Comparison of ENCODE assay signal across 8 mouse cellular contexts in genomic region chr8:87938351-87939232, GRCm38 (mm10). TPM values are rescaled to one million over a fixed set of nuclear protein-coding genes. Genes with fewer than 3 reads are reported as not detected.
DNase-seq lines count a peak whose midpoint lies in the region; ATAC-seq and TF ChIP-seq lines count a peak whose summit lies in the region.

No protein-coding gene starts in this region.

- peak overlapping the region; percentile 46 for H3K9ac ChIP-seq in hindbrain, embryonic 11.5 days (ENCODE audit: low read depth, low read length)
- H3K9ac ChIP-seq in limb, embryonic 11.5 days (ENCODE audit: low read length): no peak overlapping the region
- H3K9ac ChIP-seq in midbrain, embryonic 16.5 days (ENCODE audit: low read depth, low read length): peak overlapping the region; percentile 47

- ATAC-seq in frontal cortex, adult (ENCODE audit: low TSS enrichment): peak; percentile 78
- ATAC-seq in hindbrain, embryonic 11.5 days (ENCODE audit: low FRiP score): peak; percentile 81
- ATAC-seq in limb, embryonic 11.5 days (ENCODE audit: insufficient number of reproducible peaks, low FRiP score, low TSS enrichment, low read depth): peak; percentile 90
- ATAC-seq in midbrain, embryonic 16.5 days: peak; percentile 76
- no peak for ATAC-seq in megakaryocyte, adult 5-6 weeks (ENCODE audit: poor library complexity, severe bottlenecking)

- no peak overlapping the region for H3K4me3 ChIP-seq in cerebellum, adult 2 months (replicated peaks; ENCODE audit: insufficient read depth, low read depth, low read length)
- H3K4me3 ChIP-seq in hindbrain, embryonic 11.5 days (ENCODE audit: low read depth, low read length): 0 out of 2 replicates have a peak overlapping the region, but pooled peaks have one; percentile 14
- H3K4me3 ChIP-seq in limb, embryonic 11.5 days (ENCODE audit: low read depth, low read length): peak overlapping the region; percentile 1; the same call in 1 of the 2 replicates
- H3K4me3 ChIP-seq in midbrain, embryonic 16.5 days (ENCODE audit: low read depth, low read length): no peak overlapping the region

- H3K4me1 ChIP-seq in cerebellum, adult 2 months (ENCODE audit: control insufficient read depth, insufficient read depth, low read length): peaks cover 25% of the 10 kb centered on the region
- peaks cover 43% of the 10 kb centered on the region for H3K4me1 ChIP-seq in hindbrain, embryonic 11.5 days (replicated peaks; ENCODE audit: control insufficient read depth, insufficient read depth, low read length)
- H3K4me1 ChIP-seq in limb, embryonic 11.5 days (ENCODE audit: control insufficient read depth, insufficient read depth, low read length): peaks cover 53% of the 10 kb centered on the region
- peaks cover 43% of the 10 kb centered on the region for H3K4me1 ChIP-seq in midbrain, embryonic 16.5 days (ENCODE audit: control insufficient read depth, insufficient read depth, low read length)

- H3K36me3 ChIP-seq in hindbrain, embryonic 11.5 days (ENCODE audit: control insufficient read depth, insufficient read depth, low read length): no peaks in the 10 kb centered on the region
- no peaks in the 10 kb centered on the region for H3K36me3 ChIP-seq in limb, embryonic 11.5 days (ENCODE audit: control insufficient read depth, insufficient read depth, low read length)
- H3K36me3 ChIP-seq in midbrain, embryonic 16.5 days (ENCODE audit: control insufficient read depth, insufficient read depth, low read length): no peaks in the 10 kb centered on the region

- TF ChIP-seq CTCF in cerebellum, adult 2 months (IDR thresholded peaks at IDR 0.05; ENCODE audit: borderline replicate concordance, insufficient read depth, low read depth, low read length): no peak

- no peaks in the 10 kb centered on the region for H3K9me3 ChIP-seq in hindbrain, embryonic 11.5 days (ENCODE audit: control insufficient read depth, low read length)
- no peaks in the 10 kb centered on the region for H3K9me3 ChIP-seq in limb, embryonic 11.5 days (ENCODE audit: control insufficient read depth, low read length)
- no peaks in the 10 kb centered on the region for H3K9me3 ChIP-seq in midbrain, embryonic 16.5 days (replicated peaks; ENCODE audit: control insufficient read depth, low read length, poor library complexity, severe bottlenecking)

- DNase-seq in ZHBTc4 (ENCODE audit: low read depth, low spot score): peak; percentile 84
- peak; percentile 64 to 70 for DNase-seq in cerebellum, adult 2 months
- peak; percentile 65 for DNase-seq in hindbrain, embryonic 11.5 days (ENCODE audit: low spot score)
- peak; percentile 77 for DNase-seq in limb, embryonic 11.5 days (ENCODE audit: low spot score)
- no peak for DNase-seq in spleen, postnatal 10 days (ENCODE audit: low spot score in 2 of 2)

- TF ChIP-seq POLR2A in cerebellum, adult 2 months (IDR thresholded peaks at IDR 0.05; ENCODE audit: borderline replicate concordance, insufficient read depth, low read length): no peak

- H3K27me3 ChIP-seq in cerebellum, adult 2 months (ENCODE audit: control insufficient read depth, insufficient read depth, low read length): no peaks in the 10 kb centered on the region
- H3K27me3 ChIP-seq in hindbrain, embryonic 11.5 days (ENCODE audit: control insufficient read depth, insufficient read depth, low read length): no peaks in the 10 kb centered on the region
- no peaks in the 10 kb centered on the region for H3K27me3 ChIP-seq in limb, embryonic 11.5 days (ENCODE audit: control insufficient read depth, insufficient read depth, low read length)
- no peaks in the 10 kb centered on the region for H3K27me3 ChIP-seq in midbrain, embryonic 16.5 days (ENCODE audit: control insufficient read depth, insufficient read depth, low read depth, low read length)

- H3K27ac ChIP-seq in cerebellum, adult 2 months (ENCODE audit: insufficient read depth, low read length): no peak overlapping the region
- H3K27ac ChIP-seq in hindbrain, embryonic 11.5 days (ENCODE audit: low read depth, low read length): peak overlapping the region; percentile 88
- peak overlapping the region; percentile 58; the same call in 1 of the 2 replicates for H3K27ac ChIP-seq in limb, embryonic 11.5 days (replicated peaks; ENCODE audit: low read depth, low read length)
- peak overlapping the region; percentile 57 for H3K27ac ChIP-seq in midbrain, embryonic 16.5 days (ENCODE audit: low read length)

- H3K4me2 ChIP-seq in hindbrain, embryonic 11.5 days (replicated peaks; ENCODE audit: low read depth, low read length): peak overlapping the region; percentile 40
- peak overlapping the region; percentile 40 for H3K4me2 ChIP-seq in limb, embryonic 11.5 days (ENCODE audit: low read depth, severe bottlenecking)
- peak overlapping the region; percentile 26 for H3K4me2 ChIP-seq in midbrain, embryonic 16.5 days (ENCODE audit: low read length)

- 21% methylated on average over 20 of the region's 20 CpGs for WGBS in cerebellum, adult 2 months
- WGBS in hindbrain, embryonic 11.5 days: 2% methylated on average over 20 of the region's 20 CpGs
- WGBS in limb, embryonic 11.5 days: under 1% methylated on average over 20 of the region's 20 CpGs
- WGBS in midbrain, embryonic 16.5 days: 3% methylated on average over 20 of the region's 20 CpGs

RNA-seq across cellular contexts. Expression of gene Zfp423, which starts 20.8 kb away (rescaled TPM):
- 38.1 and 40.1 TPM in 2 replicates for polyA plus RNA-seq in cerebellum, adult 2 months (2012; rRNA removed)
- 43.3 and 49.5 TPM in 2 replicates for polyA plus RNA-seq in hindbrain, embryonic 11.5 days (2014; fragmentation: Nextera tagmentation; extraction: Ambion mirVana)
- 39.2 and 41.1 TPM in 2 replicates for polyA plus RNA-seq in limb, embryonic 11.5 days (2014; fragmentation: Nextera tagmentation; extraction: Ambion mirVana)
- 28.1 and 37.5 TPM in 2 replicates for polyA plus RNA-seq in midbrain, embryonic 16.5 days (2015; fragmentation: Nextera tagmentation; extraction: Ambion mirVana)
- total RNA-seq in megakaryocyte, adult 5-6 weeks (2015): 0.18 TPM in 1 of 2 replicates, not detected in the other
- not detected in 2 replicates for total RNA-seq in megakaryocyte, adult 5-6 weeks (2017)

Comparison
In these comparisons a context has a peak if more than half of its experiments do, and no peak if none do; other contexts are left out.
1. DNase-seq: peak in ZHBTc4 (single experiment), cerebellum, adult 2 months (2 of 2), hindbrain, embryonic 11.5 days (single experiment) and limb, embryonic 11.5 days (single experiment); none in spleen, postnatal 10 days (0 of 2).
2. H3K4me3 ChIP-seq: peak in hindbrain, embryonic 11.5 days (single experiment) and limb, embryonic 11.5 days (single experiment); none in cerebellum, adult 2 months (single experiment) and midbrain, embryonic 16.5 days (single experiment).
3. Peak in every context shown above with its lines, with median percentiles within 50 percentile points of each other: H3K4me2 ChIP-seq.